Mouse (Mus musculus) ES-E14 (cell line): ENCODE data around the gene Bag6. TPM values are rescaled to one million over a fixed set of nuclear protein-coding genes. Genes with fewer than 3 reads are reported as not detected.
A peak's percentile ranks its signal among the peaks of the same experiment; 100 is the strongest.

Experiments
- DNase-seq: peaks from one replicate; pipeline ENCODE4 v3.0.0-alpha.2; 2013; ENCODE audit warnings: low read depth, low spot score
- H3K27ac ChIP-seq: 2 replicates; pipeline ENCODE4 v1.5.1; 2012; ENCODE audit warnings: low read depth, mild to moderate bottlenecking, low read length, moderate library complexity, mixed read lengths; ENCODE audit not compliant: poor library complexity, insufficient read depth, severe bottlenecking
- H3K36me3 ChIP-seq: 2 replicates; pipeline ENCODE4 v1.6.1; 2012; ENCODE audit warnings: mild to moderate bottlenecking, low read length, moderate library complexity, mixed read lengths; ENCODE audit not compliant: control insufficient read depth, poor library complexity, insufficient read depth, severe bottlenecking
- H3K4me1 ChIP-seq, 2 experiments: fragments of 150-350 bp in 1 of 2; sonication (generic) in 1 of 2; 2 replicates each; pipeline ENCODE4 v1.6.1; 2012; ENCODE audit warnings: low read length in 2 of 2, mild to moderate bottlenecking in 1 of 2, mixed read lengths in 1 of 2; ENCODE audit not compliant: control insufficient read depth in 2 of 2, insufficient read depth in 2 of 2, poor library complexity in 1 of 2
- H3K4me3 ChIP-seq, 2 experiments: fragments of 150-350 bp in 1 of 2; sonication (generic) in 1 of 2; 2 replicates each; pipeline ENCODE4 v1.5.1; 2012; ENCODE audit warnings: low read length in 2 of 2, low read depth in 1 of 2, mild to moderate bottlenecking in 1 of 2, mixed read lengths in 1 of 2; ENCODE audit not compliant: insufficient read depth in 1 of 2, poor library complexity in 1 of 2, severe bottlenecking in 1 of 2
- H3K9ac ChIP-seq: 2 replicates; pipeline ENCODE4 v1.6.1; 2012; ENCODE audit warnings: low read depth, mild to moderate bottlenecking, low read length, mixed read lengths; ENCODE audit not compliant: poor library complexity, insufficient read depth, severe bottlenecking
- H3K9me3 ChIP-seq: fragments of 150-350 bp; sonication (generic); 2 replicates; pipeline ENCODE4 v1.6.1; 2012; ENCODE audit warnings: low read depth, mild to moderate bottlenecking, low read length; ENCODE audit not compliant: control insufficient read depth, insufficient read depth
- CHD2 ChIP-seq: IDR thresholded peaks from 2 replicates; pipeline ENCODE4 v1.6.1; 2014; ENCODE audit warnings: mild to moderate bottlenecking, low read depth, low read length, inconsistent platforms
- HCFC1 ChIP-seq: IDR thresholded peaks from 2 replicates; pipeline ENCODE4 v1.6.1; 2012; ENCODE audit warnings: low read length, inconsistent platforms, borderline replicate concordance; ENCODE audit not compliant: insufficient read depth
- MAFK ChIP-seq: IDR thresholded peaks from 2 replicates; pipeline ENCODE4 v1.6.1; 2014; ENCODE audit warnings: mild to moderate bottlenecking, low read depth, low read length, inconsistent platforms; ENCODE audit not compliant: insufficient read depth
- ZC3H11A ChIP-seq: IDR thresholded peaks from 2 replicates; pipeline ENCODE4 v1.6.1; 2012; ENCODE audit warnings: low read depth, mild to moderate bottlenecking, inconsistent platforms, low read length, borderline replicate concordance
- ZNF384 ChIP-seq: IDR thresholded peaks from 2 replicates; pipeline ENCODE4 v1.6.1; 2012; ENCODE audit warnings: low read depth, low read length, inconsistent platforms
- in situ Hi-C, 2 experiments: fragments of 600-800 bp; cut with MboI; formaldehyde crosslinking; loops; one replicate each; pipeline ENCODE4 v1.15.1; 2025; ENCODE audit warnings: low sequenced_read_pairs in 2 of 2, inconsistent platforms in 1 of 2; ENCODE audit not compliant: unreplicated experiment in 2 of 2
- total RNA-seq: library from RNA; depleted of rRNA; stranded (reverse); fragments of 300-350 nt; gene quantifications from 2 replicates; pipeline ENCODE4 v1.2.3, GENCODE M21; 2012

The Bag6 gene
- total RNA-seq, 1 experiment, result 208 TPM

GRCm38 (mm10) chr17:35168541-35169207 is 33.7 kb downstream of the Bag6 start:
- H3K9ac ChIP-seq, result no peak overlapping the region
- peaks cover 0 to 3% of the 10 kb centered on the region in 2 experiments; a peak in 1 of 4 replicates for H3K4me1 ChIP-seq
- H3K4me3 ChIP-seq, result no peak overlapping the region
- no peak for DNase-seq
- no peaks in the 10 kb centered on the region for H3K9me3 ChIP-seq
- in situ Hi-C loops, result loop anchor here (5.0 kb wide), 1 partner anchor 64 kb away; the partner anchor contains the start of gene Atp6v1g2 (in 2 of the 2)
- TF ChIP-seq MAFK (no peak), ZC3H11A (no peak), CHD2 (no peak), ZNF384 (peak; percentile 99), HCFC1 (no peak)
- H3K36me3 ChIP-seq, result no peaks in the 10 kb centered on the region
- no peak overlapping the region for H3K27ac ChIP-seq

- Histone ChIP-seq H3K9ac (no peak overlapping the region), H3K36me3 (no peaks in the 10 kb centered on the region), H3K4me3 (no peak overlapping the region), H3K27ac (no peak overlapping the region), H3K4me1 (no peaks in the 10 kb centered on the region), H3K9me3 (no peaks in the 10 kb centered on the region)
- no peak for TF ChIP-seq MAFK
- no peak for TF ChIP-seq ZC3H11A
- no peak for TF ChIP-seq ZNF384
- TF ChIP-seq HCFC1, result no peak
- TF ChIP-seq CHD2, result no peak
- in situ Hi-C loops, result no loop called here
- DNase-seq, result no peak
These were observed 37.7 kb downstream of the Bag6 start for GRCm38 (mm10) chr17:35172445-35173234.

- H3K9me3 ChIP-seq, result no peaks in the 10 kb centered on the region
- H3K4me3 ChIP-seq, result no peak overlapping the region
- no peaks in the 10 kb centered on the region for H3K36me3 ChIP-seq
- in situ Hi-C loops, result no loop called here
- H3K4me1 ChIP-seq, result no peaks in the 10 kb centered on the region
- H3K9ac ChIP-seq, result no peak overlapping the region
- TF ChIP-seq ZC3H11A (no peak), HCFC1 (no peak), CHD2 (no peak), MAFK (no peak), ZNF384 (no peak)
- H3K27ac ChIP-seq, result no peak overlapping the region
- DNase-seq, result no peak
These were observed 38.4 kb downstream of the Bag6 start for GRCm38 (mm10) chr17:35173329-35173728.

- in situ Hi-C loops, result no loop called here
These were observed 39.4 kb downstream of the Bag6 start for GRCm38 (mm10) chr17:35174201-35174977.

More at GRCm38 (mm10) chr17:35174201-35174977, 39.4 kb downstream of the Bag6 start:
- H3K27ac ChIP-seq, result no peak overlapping the region
- no peak overlapping the region for H3K9ac ChIP-seq
- no peaks in the 10 kb centered on the region for H3K36me3 ChIP-seq
- no peaks in the 10 kb centered on the region for H3K9me3 ChIP-seq
- TF ChIP-seq CHD2 (no peak), HCFC1 (no peak), ZNF384 (no peak), MAFK (no peak), ZC3H11A (no peak)
- no peak overlapping the region for H3K4me3 ChIP-seq
- no peaks in the 10 kb centered on the region for H3K4me1 ChIP-seq
- DNase-seq, result no peak
